Mouse (Mus musculus) brain, embryonic 14.5 days (tissue): ENCODE measurements at regions not wholly inside any gene's neighbourhood (a gene's known extent, or its start where the extent isn't known, plus 50 kb on each side); places are given as distances from the start of the nearest gene placed in this dataset.

Source experiments
- CTCF ChIP-seq: fragments of 200-500 bp; IDR thresholded peaks from 2 replicates; pipeline ENCODE4 v1.5.1; 2012; ENCODE audit warnings: inconsistent platforms, mild to moderate bottlenecking, moderate library complexity, borderline replicate concordance; ENCODE audit not compliant: insufficient read depth, insufficient read length; ENCODE audit errors: extremely low read depth
- POLR2A ChIP-seq: fragments of 200-500 bp; IDR thresholded peaks from 2 replicates; pipeline ENCODE4 v1.6.1; 2012; ENCODE audit warnings: mild to moderate bottlenecking, inconsistent platforms, borderline replicate concordance; ENCODE audit not compliant: poor library complexity, insufficient read depth, insufficient read length, severe bottlenecking; ENCODE audit errors: extremely low read depth

GRCm38 (mm10) chr4:34214346-34214745, 164.4 kb upstream of the Spaca1 start:
- no peak for TF ChIP-seq CTCF
- TF ChIP-seq POLR2A, result no peak
